Mouse (Mus musculus): ENCODE measurements around the gene Megf9.

Gene Megf9

GRCm38 (mm10) chr4:70528622-70529021 lies 6.2 kb downstream of the Megf9 start:
- in situ Hi-C loops (cut with MboI, MseI), result no loop called here

GRCm38 (mm10) chr4:70523346-70523745 lies 11.4 kb downstream of the Megf9 start:
- in situ Hi-C loops (cut with MboI, MseI), result no loop called here

- in situ Hi-C loops (cut with MboI, MseI), result no loop called here
These were observed 13.1 kb downstream of the Megf9 start for GRCm38 (mm10) chr4:70521506-70522292.

- in situ Hi-C loops (cut with MboI, MseI), result no loop called here
These were observed 17.1 kb downstream of the Megf9 start for GRCm38 (mm10) chr4:70517646-70518045.

- in situ Hi-C loops (cut with MboI, MseI), result no loop called here
These were observed 18.5 kb downstream of the Megf9 start for GRCm38 (mm10) chr4:70516289-70516688.

- in situ Hi-C loops (cut with MboI, MseI), result no loop called here
These were observed 19.3 kb downstream of the Megf9 start for GRCm38 (mm10) chr4:70515514-70515913.

- in situ Hi-C loops (cut with MboI, MseI), result no loop called here
These were observed 24.8 kb downstream of the Megf9 start for GRCm38 (mm10) chr4:70509987-70510386.

GRCm38 (mm10) chr4:70509565-70509964 lies 25.2 kb downstream of the Megf9 start:
- in situ Hi-C loops (cut with MboI, MseI), result no loop called here

- in situ Hi-C loops (cut with MboI, MseI), result no loop called here
These were observed 26.6 kb downstream of the Megf9 start for GRCm38 (mm10) chr4:70508207-70508606.

- in situ Hi-C loops (cut with MboI, MseI), result no loop called here
These were observed 28.8 kb downstream of the Megf9 start for GRCm38 (mm10) chr4:70505951-70506350.

- in situ Hi-C loops (cut with MboI, MseI), result no loop called here
These were observed 31.0 kb downstream of the Megf9 start for GRCm38 (mm10) chr4:70503827-70504226.

- in situ Hi-C loops (cut with MboI, MseI), result no loop called here
These were observed 35.5 kb downstream of the Megf9 start for GRCm38 (mm10) chr4:70499285-70499684.

GRCm38 (mm10) chr4:70496978-70497377 lies 37.8 kb downstream of the Megf9 start:
- in situ Hi-C loops (cut with MboI, MseI), result no loop called here

- in situ Hi-C loops (cut with MboI, MseI), result no loop called here
These were observed 45.0 kb downstream of the Megf9 start for GRCm38 (mm10) chr4:70489792-70490191.

- in situ Hi-C loops (cut with MboI, MseI), result no loop called here
These were observed 46.4 kb downstream of the Megf9 start for GRCm38 (mm10) chr4:70488415-70488814.

GRCm38 (mm10) chr4:70484134-70484533 lies 50.7 kb downstream of the Megf9 start:
- in situ Hi-C loops (cut with MboI, MseI), result no loop called here

GRCm38 (mm10) chr4:70481931-70482330 lies 52.9 kb downstream of the Megf9 start:
- in situ Hi-C loops (cut with MboI, MseI), result no loop called here

GRCm38 (mm10) chr4:70471398-70471797 lies 63.4 kb downstream of the Megf9 start:
- in situ Hi-C loops (cut with MboI, MseI), result no loop called here

GRCm38 (mm10) chr4:70465921-70466689 lies 68.7 kb downstream of the Megf9 start:
- in situ Hi-C loops (cut with MboI, MseI), result no loop called here

GRCm38 (mm10) chr4:70463302-70463701 lies 71.5 kb downstream of the Megf9 start:
- in situ Hi-C loops (cut with MboI, MseI), result no loop called here

GRCm38 (mm10) chr4:70461416-70461815 lies 73.4 kb downstream of the Megf9 start:
- in situ Hi-C loops (cut with MboI, MseI), result no loop called here

- in situ Hi-C loops (cut with MboI, MseI), result loop anchor here (10.0 kb wide), 1 partner anchor 153 kb away; no protein-coding TSS in a partner anchor
These were observed 82.6 kb downstream of the Megf9 start for GRCm38 (mm10) chr4:70452161-70452560.

- in situ Hi-C loops (cut with MboI, MseI), result loop anchor here (10.0 kb wide), 1 partner anchor 153 kb away; no protein-coding TSS in a partner anchor
These were observed 83.0 kb downstream of the Megf9 start for GRCm38 (mm10) chr4:70451750-70452149.

All from T-helper 2 cell (primary cell).